Mouse (Mus musculus) stomach, embryonic 16.5 days (tissue): ENCODE results near the gene Apobec4. TPM values are rescaled to one million over a fixed set of nuclear protein-coding genes. Genes with fewer than 3 reads are reported as not detected.

ENCODE experiments used
- polyA plus RNA-seq: library from polyadenylated mRNA; unstranded; fragments of >200 nt; fragmentation: Nextera tagmentation; extraction: Ambion mirVana; gene quantifications from 2 replicates; pipeline ENCODE4 v1.2.1, GENCODE M21; 2015

Gene Apobec4
- polyA plus RNA-seq, 1 experiment from 2014 or later: not detected

Other genes with a start within 250 kb of the Apobec4 start
- gene Rgl1, start 15.8 kb downstream of the Apobec4 start, polyA plus RNA-seq: 39.8 and 48.3 TPM in 2 replicates
- gene Arpc5, start 16.0 kb downstream of the Apobec4 start, polyA plus RNA-seq: 355 and 357 TPM in 2 replicates
- 7.0 and 10.8 TPM in 2 replicates for gene Ncf2, start 49.6 kb downstream of the Apobec4 start, polyA plus RNA-seq
- gene Smg7, start 152.1 kb downstream of the Apobec4 start, polyA plus RNA-seq: 21.7 and 23.1 TPM in 2 replicates
- gene Nmnat2, start 204.4 kb downstream of the Apobec4 start, polyA plus RNA-seq: 2.8 and 3.5 TPM in 2 replicates